Mouse (Mus musculus) heart, postnatal 4 days (tissue): Measurements from ENCODE around the gene Slc7a14. TPM values are rescaled to one million over a fixed set of nuclear protein-coding genes. Genes with fewer than 3 reads are reported as not detected.
"Not testable (repeated sequence)": the region's sequence is repeated elsewhere in the genome, so short reads cannot be mapped to it uniquely, and the experiment has no call there.

Source experiments
- DNase-seq: peaks from one replicate; pipeline ENCODE4 v3.0.0; 2021
- total RNA-seq, 2 experiments: library from RNA; stranded (reverse); gene quantifications; 2 replicates each; pipeline ENCODE4 v1.2.3; 2021

Gene Slc7a14
- total RNA-seq = under 1 TPM; 0.38 to 0.43 TPM

DNA sequence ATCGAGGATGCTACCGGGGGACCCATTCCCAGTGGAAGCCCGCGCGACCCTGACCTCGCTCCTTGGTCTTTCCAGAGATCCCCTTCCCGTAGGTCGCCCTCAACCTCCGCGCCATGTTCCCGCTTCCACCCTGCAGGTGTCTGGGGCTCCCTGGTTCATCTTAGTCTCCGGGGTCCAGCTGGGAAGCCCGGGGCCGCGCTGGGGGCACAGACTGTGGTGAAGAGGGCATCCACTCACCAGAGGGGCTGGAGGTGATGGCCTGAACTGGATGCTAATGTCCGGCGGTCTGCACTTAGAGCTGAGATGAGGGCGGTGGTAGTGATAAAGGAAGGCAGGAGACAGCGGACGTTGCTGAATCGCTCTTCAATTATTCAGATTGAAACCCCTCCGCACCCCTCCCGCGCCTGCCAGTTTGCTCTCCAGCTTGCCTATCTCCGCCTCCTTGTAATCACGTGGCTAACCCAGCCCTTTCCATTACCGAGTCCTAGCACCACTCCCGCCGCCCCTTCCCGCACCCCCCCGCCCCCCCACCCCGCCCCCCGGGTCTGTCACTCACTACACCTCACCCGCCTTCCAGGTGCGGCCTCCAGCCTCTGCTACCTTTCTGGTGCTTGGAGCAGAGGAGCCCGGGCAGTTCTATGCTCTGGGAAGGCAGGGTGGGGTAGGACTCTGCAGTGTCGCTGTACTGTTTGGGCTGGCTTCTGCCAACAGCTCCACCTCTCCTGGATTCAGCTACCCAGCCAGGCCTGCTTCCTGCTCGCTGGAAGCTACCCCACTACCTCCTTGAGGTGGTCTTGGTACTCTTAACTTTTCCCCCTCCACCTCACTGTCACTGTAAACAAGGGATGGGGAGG, at the start of gene Slc7a14:
Slc7a14 (minus strand) TSS at position 445 of the 854 bp plus-strand sequence.
- no peak for DNase-seq

- DNase-seq = no peak
Measured at GRCm38 (mm10) chr3:31346540-31346939, 36.4 kb upstream of the Slc7a14 start.

DNA sequence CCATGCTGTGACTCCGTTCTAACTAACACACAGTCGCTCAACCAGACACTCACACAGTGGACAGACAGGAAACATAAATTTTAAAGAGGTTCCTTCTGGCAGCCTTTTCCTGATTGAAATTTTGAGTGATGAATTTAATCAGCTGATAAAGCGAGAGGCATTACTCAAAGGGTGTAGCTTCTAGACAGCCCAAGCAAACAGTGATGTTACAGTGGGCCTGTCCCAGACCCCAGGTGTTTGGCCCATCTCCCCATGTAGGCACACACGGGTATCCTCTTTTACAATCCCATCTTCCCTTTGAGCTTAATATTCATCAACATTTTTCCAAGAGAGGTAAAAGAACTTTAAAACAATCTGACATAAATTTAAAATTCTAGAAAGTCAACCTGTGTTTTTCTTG, 35.6 kb upstream of the Slc7a14 start:
- DNase-seq = no peak

DNA sequence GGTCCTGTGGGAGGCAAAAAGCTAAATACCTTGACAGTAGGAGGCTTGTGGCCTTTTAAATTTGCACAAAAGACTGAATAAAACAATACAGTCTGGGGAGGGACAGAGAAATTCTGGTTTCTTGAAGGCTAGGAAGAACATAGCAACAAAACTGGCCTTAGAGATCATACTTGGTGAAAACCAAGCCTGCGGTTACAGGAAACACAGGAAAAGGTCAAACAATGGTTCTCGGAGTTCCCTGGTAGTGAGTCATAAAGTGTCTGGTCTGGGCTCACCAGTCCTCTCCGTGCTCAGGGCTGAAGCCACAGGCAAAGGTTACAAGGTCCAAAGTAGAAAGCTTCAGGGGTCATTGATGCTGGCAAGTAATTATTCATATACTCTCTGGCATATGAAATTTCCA, 29.1 kb upstream of the Slc7a14 start:
- no peak for DNase-seq

- no peak for DNase-seq
Measured at GRCm38 (mm10) chr3:31328237-31328836, 18.2 kb upstream of the Slc7a14 start.

GRCm38 (mm10) chr3:31327791-31328190, 17.6 kb upstream of the Slc7a14 start:
- no peak for DNase-seq

DNA sequence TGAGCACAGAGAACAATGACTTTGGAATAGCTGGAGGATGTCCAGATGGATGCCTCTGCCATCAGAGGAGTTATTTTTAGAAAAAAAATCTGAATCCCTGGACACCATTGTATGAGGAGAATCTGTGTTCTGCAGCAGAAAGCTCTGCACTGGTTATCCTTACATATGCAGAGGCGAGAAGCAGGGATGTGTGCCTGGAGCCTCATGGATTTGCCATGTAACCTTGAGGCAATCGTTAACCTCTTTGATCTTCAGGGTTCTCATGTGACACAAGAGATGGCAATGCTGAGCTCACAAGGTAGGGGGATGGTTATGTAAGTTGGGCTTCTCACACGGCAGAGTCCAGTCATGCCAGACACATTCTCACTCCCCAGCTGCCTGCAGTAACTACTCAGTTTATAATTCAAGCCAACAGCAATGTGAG, 14.1 kb upstream of the Slc7a14 start:
- no peak for DNase-seq

GRCm38 (mm10) chr3:31309371-31309933, 726 bp downstream of the Slc7a14 start:
- no peak for DNase-seq

- peak; percentile 72 for DNase-seq
Measured at GRCm38 (mm10) chr3:31308906-31309305, 1.3 kb downstream of the Slc7a14 start.

DNA sequence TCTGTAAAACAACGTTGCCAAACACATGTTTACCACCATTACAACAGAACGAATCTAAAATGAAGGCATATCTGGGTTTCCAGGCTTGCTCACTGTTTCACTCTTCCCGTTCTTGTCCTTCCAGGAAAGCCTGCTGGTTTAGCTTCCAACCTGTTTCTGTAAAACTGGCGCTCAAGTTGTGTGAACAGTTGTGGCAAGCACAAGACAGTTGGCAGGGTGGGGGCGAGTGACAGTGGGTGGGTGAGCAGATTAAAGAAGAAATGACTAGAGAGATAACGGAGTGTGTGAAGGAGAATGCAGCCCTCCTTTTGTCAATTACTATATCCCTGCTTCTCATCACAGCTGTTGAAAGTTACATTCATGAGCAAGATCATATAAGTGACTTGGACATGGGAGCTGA, 2.2 kb downstream of the Slc7a14 start:
- no peak for DNase-seq

GRCm38 (mm10) chr3:31291673-31292602, 18.2 kb downstream of the Slc7a14 start:
- DNase-seq = no peak

- DNase-seq = no peak
Measured at GRCm38 (mm10) chr3:31287421-31287948, 22.7 kb downstream of the Slc7a14 start.

DNA sequence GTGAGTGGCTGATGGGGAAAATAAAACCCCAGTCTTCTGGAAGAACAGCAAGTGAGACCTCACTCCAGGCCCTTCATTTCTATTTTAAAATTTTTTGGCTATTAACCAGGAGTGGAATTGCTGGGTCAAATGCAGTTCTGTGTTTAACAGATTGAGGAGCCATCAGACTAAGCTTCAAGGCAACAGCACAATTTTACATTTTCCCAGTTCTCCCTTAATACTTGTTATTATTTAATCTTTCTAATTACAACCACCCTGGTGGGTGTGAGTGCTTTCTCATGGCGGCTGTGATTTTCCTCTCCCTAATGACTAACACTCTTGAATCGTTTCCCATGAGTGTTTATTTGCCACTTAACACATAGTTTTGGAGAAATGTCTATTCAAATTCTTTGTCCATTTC, 29.1 kb downstream of the Slc7a14 start:
- DNase-seq = no peak

DNA sequence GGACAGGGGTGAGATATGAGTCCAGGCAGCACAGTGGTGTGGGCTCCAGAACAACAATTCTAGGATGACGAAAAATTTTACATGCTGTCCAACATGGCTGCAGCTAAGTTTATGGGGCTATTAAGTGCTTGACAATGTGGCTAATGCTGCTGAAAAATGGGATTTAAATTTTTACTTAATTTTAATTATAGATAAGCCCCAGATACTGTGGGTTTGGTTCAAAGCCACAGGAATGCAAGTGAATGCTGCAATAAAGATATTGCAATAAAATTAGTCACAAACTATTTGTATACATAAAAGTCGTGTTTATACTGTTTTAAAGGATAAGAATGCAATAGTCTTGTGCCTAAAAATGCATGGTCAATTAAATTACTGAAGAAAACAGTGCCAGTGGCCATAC, 35.3 kb downstream of the Slc7a14 start:
- DNase-seq = no peak

- not testable (repeated sequence) for DNase-seq
Measured at GRCm38 (mm10) chr3:31273247-31273646, 36.9 kb downstream of the Slc7a14 start.

- no peak for DNase-seq
Measured at GRCm38 (mm10) chr3:31272635-31273034, 37.5 kb downstream of the Slc7a14 start.

- no peak for DNase-seq
Measured at GRCm38 (mm10) chr3:31269551-31270317, 40.4 kb downstream of the Slc7a14 start.

DNA sequence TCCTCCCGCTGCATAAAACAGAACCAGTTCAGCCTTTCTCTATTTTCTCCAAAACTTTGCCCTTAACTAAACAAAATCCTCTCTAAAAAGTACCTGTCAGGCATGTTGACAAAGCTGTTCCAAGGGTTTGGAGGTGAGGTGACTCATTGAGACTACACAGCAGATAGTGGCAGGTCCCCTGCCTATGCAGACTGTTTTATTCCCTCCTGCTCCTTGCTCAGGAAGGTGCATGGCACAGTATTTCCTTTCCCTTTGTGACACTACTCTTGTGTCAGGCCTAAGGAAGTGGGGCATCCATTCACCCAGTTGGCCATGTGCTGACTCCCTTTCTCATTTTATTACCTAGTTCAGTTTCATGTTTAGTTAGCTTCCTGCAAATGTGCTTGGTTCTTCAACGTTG, 42.3 kb downstream of the Slc7a14 start:
- no peak for DNase-seq

- no peak for DNase-seq
Measured at GRCm38 (mm10) chr3:31266941-31267340, 43.2 kb downstream of the Slc7a14 start.

DNA sequence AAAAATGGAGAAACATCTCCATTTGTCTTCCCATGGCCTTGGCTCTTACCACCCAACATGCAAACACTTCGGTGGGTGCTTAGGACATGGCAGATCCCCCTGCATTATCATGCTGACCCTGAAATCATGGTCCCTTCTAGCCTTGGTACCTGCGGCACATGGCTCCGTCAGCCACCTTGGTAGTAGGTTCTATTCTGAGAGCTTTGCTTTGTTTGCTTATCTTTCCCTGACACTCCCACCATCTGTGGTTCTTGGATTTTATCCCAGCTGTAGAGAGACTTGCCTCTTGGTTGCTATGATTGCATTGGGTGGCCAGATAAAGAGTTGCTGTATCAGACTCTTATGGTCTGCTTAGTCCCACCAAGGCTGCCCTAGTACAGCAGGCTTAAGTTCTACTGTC, 46.6 kb downstream of the Slc7a14 start:
- DNase-seq = no peak

DNA sequence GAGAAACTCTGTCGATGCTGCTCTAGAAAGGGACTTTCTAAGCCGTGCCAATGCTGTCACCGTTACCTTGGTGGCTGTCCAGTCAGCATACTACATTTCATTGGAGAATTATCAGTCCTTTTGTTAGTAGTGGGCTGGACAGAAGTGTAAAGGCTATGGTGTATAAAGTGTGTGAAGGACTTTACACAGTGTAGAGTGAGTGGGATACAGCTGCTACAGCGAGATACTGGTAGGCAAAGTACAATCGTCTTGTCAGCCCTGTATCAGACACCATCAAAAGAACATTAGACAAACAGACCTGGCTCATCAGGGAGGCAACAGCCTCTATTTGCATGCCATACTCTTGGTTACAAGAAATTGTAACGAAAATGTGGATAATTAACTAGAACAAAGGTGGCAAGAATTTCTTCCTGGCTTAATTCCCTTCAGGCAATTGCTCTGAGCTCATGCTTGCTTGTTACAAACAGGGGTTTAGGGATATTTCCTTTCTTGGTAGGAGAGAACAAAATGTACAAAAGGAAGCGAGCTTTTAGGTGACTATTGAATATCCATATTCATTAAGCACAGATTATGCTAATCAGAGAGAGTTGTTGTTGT, 48.7 kb downstream of the Slc7a14 start:
- DNase-seq = no peak
